Mouse (Mus musculus): ENCODE data around the gene Plin4. TPM values are rescaled to one million over a fixed set of nuclear protein-coding genes. Genes with fewer than 3 reads are reported as not detected.
"Not testable (repeated sequence)": the region's sequence is repeated elsewhere in the genome, so short reads cannot be mapped to it uniquely, and the experiment has no call there.

The Plin4 gene
- total RNA-seq, 2 experiments from 2014 or later, result 5.0 to 7.4 TPM

GRCm38 (mm10) chr17:56096883-56097282 is 12.7 kb downstream of the Plin4 start:
- intact Hi-C loops (cut with DNase I), result no loop called here
- no peak for DNase-seq (ENCODE audit: extremely low spot score in 1 of 2, low spot score in 2 of 2)
- no peak for TF ChIP-seq CTCF (IDR thresholded peaks at IDR 0.05)
- Histone ChIP-seq H3K4me3 (no peak overlapping the region), H3K27ac (no peak overlapping the region)

GRCm38 (mm10) chr17:56092794-56093193 is 16.8 kb downstream of the Plin4 start:
- intact Hi-C loops (cut with DNase I), result no loop called here
- H3K27ac ChIP-seq, result no peak overlapping the region
- TF ChIP-seq CTCF (IDR thresholded peaks at IDR 0.05), result no peak
- no peak for DNase-seq (ENCODE audit: extremely low spot score in 1 of 2, low spot score in 2 of 2)
- H3K4me3 ChIP-seq, result no peak overlapping the region

- no peak overlapping the region for H3K27ac ChIP-seq
Observed at GRCm38 (mm10) chr17:56092312-56092711, 17.3 kb downstream of the Plin4 start.

GRCm38 (mm10) chr17:56080781-56081585 is 28.6 kb downstream of the Plin4 start:
- TF ChIP-seq CTCF (IDR thresholded peaks at IDR 0.05), result no peak; the same call in 1 of the 2 replicates
- DNase-seq (ENCODE audit: extremely low spot score in 1 of 2, low spot score in 2 of 2), result peak; percentile 31 to 56
- intact Hi-C loops (cut with DNase I), result no loop called here
- Histone ChIP-seq H3K27ac (peak overlapping the region; percentile 53; the same call in 1 of the 2 replicates), H3K4me3 (peak overlapping the region; percentile 86)

More at GRCm38 (mm10) chr17:56092312-56092711, 17.3 kb downstream of the Plin4 start:
- DNase-seq (ENCODE audit: extremely low spot score in 1 of 2, low spot score in 2 of 2), result no peak
- intact Hi-C loops (cut with DNase I), result no loop called here
- TF ChIP-seq CTCF (IDR thresholded peaks at IDR 0.05), result no peak
- no peak overlapping the region for H3K4me3 ChIP-seq

GRCm38 (mm10) chr17:56079921-56080320 is 29.7 kb downstream of the Plin4 start:
- DNase-seq (ENCODE audit: extremely low spot score in 1 of 2, low spot score in 2 of 2), result no peak
- Histone ChIP-seq H3K27ac (peak overlapping the region; percentile 48), H3K4me3 (peak overlapping the region; percentile 86)
- intact Hi-C loops (cut with DNase I), result no loop called here
- no peak for TF ChIP-seq CTCF (IDR thresholded peaks at IDR 0.05)

GRCm38 (mm10) chr17:56078880-56079795 is 30.5 kb downstream of the Plin4 start, which contains the start of gene Hdgfl2:
Gene Hdgfl2, plus strand, starts transcription at chr17:56079634.
- peak; percentile 98 to 99 for DNase-seq (ENCODE audit: extremely low spot score in 1 of 2, low spot score in 2 of 2)
- Histone ChIP-seq H3K4me3 (peak within 1 kb of the TSS; percentile 86), H3K27ac (peak within 1 kb of the TSS; percentile 72)
- intact Hi-C loops (cut with DNase I), result no loop called here
- no peak for TF ChIP-seq CTCF (IDR thresholded peaks at IDR 0.05)

GRCm38 (mm10) chr17:56078361-56078760 is 31.2 kb downstream of the Plin4 start:
- Histone ChIP-seq H3K4me3 (peak overlapping the region; percentile 86), H3K27ac (peak overlapping the region; percentile 72)
- DNase-seq (ENCODE audit: extremely low spot score in 1 of 2, low spot score in 2 of 2); intact Hi-C loops (cut with DNase I): not testable (repeated sequence)

- Histone ChIP-seq H3K27ac (no peak overlapping the region), H3K4me3 (no peak overlapping the region)
- intact Hi-C loops (cut with DNase I), result no loop called here
- DNase-seq (ENCODE audit: extremely low spot score in 1 of 2, low spot score in 2 of 2), result no peak
- TF ChIP-seq CTCF (IDR thresholded peaks at IDR 0.05), result no peak; the same call in 1 of the 2 replicates
Observed at GRCm38 (mm10) chr17:56077523-56077922, 32.1 kb downstream of the Plin4 start.

- TF ChIP-seq CTCF (IDR thresholded peaks at IDR 0.05), result peak; percentile 58
- DNase-seq (ENCODE audit: extremely low spot score in 1 of 2, low spot score in 2 of 2), result peak; percentile 97 to 98
- intact Hi-C loops (cut with DNase I), result loop anchor here (2.0 kb wide), 2 partner anchors 38 to 118 kb away; partner anchors contain the start of gene Sh3gl1
- peak within 1 kb of the TSS; percentile 92 for H3K27ac ChIP-seq
- H3K4me3 ChIP-seq, result peak within 1 kb of the TSS; percentile 71
Observed at GRCm38 (mm10) chr17:56074827-56075208, 34.8 kb downstream of the Plin4 start, which contains the start of gene Ubxn6. Gene Ubxn6, minus strand, starts transcription at chr17:56075028.

- intact Hi-C loops (cut with DNase I), result loop anchor here (2.0 kb wide), 2 partner anchors 37 to 117 kb away; partner anchors contain the start of gene Sh3gl1
- peak; percentile 61 to 68 for DNase-seq (ENCODE audit: extremely low spot score in 1 of 2, low spot score in 2 of 2)
- H3K27ac ChIP-seq, result peak overlapping the region; percentile 92
- no peak for TF ChIP-seq CTCF (IDR thresholded peaks at IDR 0.05)
- H3K4me3 ChIP-seq, result peak overlapping the region; percentile 71
Observed at GRCm38 (mm10) chr17:56074097-56074826, 35.3 kb downstream of the Plin4 start.

- Histone ChIP-seq H3K4me3 (no peak overlapping the region), H3K27ac (no peak overlapping the region)
- intact Hi-C loops (cut with DNase I), result no loop called here
- no peak for TF ChIP-seq CTCF (IDR thresholded peaks at IDR 0.05)
- no peak for DNase-seq (ENCODE audit: extremely low spot score in 1 of 2, low spot score in 2 of 2)
Observed at GRCm38 (mm10) chr17:56072243-56072642, 37.4 kb downstream of the Plin4 start.
